Mouse (Mus musculus) spleen, embryonic (tissue): ENCODE data around the gene Btbd35f14.
"Not testable (repeated sequence)": the region's sequence is repeated elsewhere in the genome, so short reads cannot be mapped to it uniquely, and the experiment has no call there.

ENCODE experiments used
- CTCF ChIA-PET: fragments of 350-600 bp; sonication (Branson Sonifier 250); formaldehyde crosslinking; loops from one replicate; lab custom pipeline; 2022; lab: Charles Lee

Btbd35f14 gene

GRCm38 (mm10) chrX:33702249-33702648, at the start of gene Btbd35f14:
Gene Btbd35f14, minus strand, starts transcription at chrX:33702349.
- CTCF ChIA-PET, result not testable (repeated sequence)

GRCm38 (mm10) chrX:33656872-33657271, 45.3 kb downstream of the Btbd35f14 start, which contains the start of gene Btbd35f13:
Gene Btbd35f13, plus strand, starts transcription at chrX:33657172.
- CTCF ChIA-PET, result not testable (repeated sequence)
